Mouse (Mus musculus): ENCODE data around the gene Mis18bp1. TPM values are rescaled to one million over a fixed set of nuclear protein-coding genes. Genes with fewer than 3 reads are reported as not detected.

Mis18bp1 gene
- 9.5 and 14.6 TPM in 2 replicates for polyA plus RNA-seq (2012)

DNA sequence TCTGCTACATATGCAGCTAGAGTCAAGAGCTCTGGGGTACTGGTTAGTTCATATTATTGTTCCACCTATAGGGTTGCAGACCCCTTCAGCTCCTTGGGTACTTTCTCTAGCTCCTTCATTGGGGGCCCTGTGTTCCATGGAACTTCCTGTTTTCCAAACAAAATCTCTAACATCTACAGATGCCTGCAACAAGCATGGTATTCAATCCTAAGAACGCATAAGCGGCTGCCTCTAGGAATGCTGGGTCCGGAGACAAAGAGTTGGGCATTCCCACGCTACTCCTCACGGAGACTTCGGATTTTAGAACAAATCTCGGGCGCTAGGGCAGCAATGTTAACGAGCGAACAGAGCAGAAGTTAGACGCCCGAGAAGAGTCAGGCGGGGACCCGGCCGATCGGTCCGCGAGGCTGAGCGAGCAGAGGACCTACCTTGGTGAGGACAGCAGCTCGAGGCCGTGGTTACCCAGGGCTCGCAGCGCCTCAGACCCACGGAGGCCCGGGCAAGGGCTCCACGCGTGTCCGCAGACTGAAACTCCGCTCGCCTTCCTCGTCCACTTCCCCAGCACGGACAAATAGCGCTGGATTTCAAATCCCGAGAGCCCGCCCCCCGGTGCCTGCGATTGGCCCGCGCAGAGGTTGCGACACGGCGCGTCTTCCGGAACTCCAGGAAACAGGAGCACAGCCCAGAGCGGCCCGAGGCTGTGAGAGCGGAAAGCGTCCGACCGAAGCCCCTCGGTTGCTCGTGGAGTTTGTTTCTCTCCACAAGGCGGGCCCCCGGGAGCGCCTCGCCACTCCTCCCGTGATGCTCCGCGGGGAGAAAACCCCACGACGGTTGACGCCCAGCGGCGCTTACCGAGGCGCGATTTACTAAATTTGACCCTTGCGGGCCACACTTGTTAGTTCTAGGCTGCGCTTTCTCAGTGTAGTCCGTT is at the start of gene Mis18bp1:
Gene Mis18bp1, minus strand, starts transcription at position 584 of the 931 bp plus-strand sequence.
- no peak for TF ChIP-seq GATA1 (IDR thresholded peaks at IDR 0.05; ENCODE audit: low read length)

GRCm38 (mm10) chr12:65216404-65216840 is 44.0 kb upstream of the Mis18bp1 start:
- no peak for TF ChIP-seq GATA1 (IDR thresholded peaks at IDR 0.05; ENCODE audit: low read length)

DNA sequence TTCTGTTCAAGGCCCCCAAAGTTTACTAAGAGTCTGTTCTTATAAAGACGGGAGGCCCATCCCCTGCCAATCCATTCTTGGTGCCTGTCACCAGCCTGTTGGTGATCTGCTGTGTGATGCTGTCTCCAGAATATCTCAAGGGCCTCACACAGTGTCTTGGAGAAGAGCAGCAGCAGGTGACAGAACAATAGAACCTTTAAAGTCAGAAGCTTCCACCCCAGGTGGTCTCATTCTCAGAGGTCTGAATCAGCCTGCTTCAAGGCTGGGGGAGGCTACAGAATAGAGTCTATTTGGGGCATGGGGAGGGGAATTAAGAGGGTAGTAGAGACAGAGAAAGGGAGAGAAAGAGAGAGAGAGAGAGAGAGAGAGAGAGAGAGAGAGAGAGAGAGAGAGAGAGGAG is 34.0 kb upstream of the Mis18bp1 start:
- no peak for TF ChIP-seq GATA1 (IDR thresholded peaks at IDR 0.05; ENCODE audit: low read length)

GRCm38 (mm10) chr12:65201812-65202211 is 29.4 kb upstream of the Mis18bp1 start:
- TF ChIP-seq GATA1 (IDR thresholded peaks at IDR 0.05; ENCODE audit: low read length): no peak

GRCm38 (mm10) chr12:65194003-65194530 is 21.7 kb upstream of the Mis18bp1 start:
- no peak for TF ChIP-seq GATA1 (IDR thresholded peaks at IDR 0.05; ENCODE audit: low read length)

DNA sequence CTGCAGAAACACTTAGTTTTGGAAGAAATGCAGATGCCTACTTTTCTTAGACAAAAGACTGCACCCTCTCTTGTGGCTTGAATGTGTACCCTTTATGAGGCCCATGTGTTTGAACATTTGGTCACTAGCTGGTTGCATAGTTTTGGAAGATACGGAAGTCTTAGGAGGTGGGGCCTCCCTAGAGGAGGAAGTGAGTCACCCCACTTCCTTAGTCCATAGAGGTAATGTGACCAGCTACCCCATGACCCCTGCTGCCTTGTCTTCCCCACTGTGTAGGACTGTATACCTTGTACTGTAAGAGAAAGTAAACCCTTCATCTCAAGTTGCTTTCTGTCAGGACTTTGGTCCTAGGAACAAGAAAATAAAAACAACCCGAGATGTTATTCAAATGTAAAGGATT is 16.8 kb upstream of the Mis18bp1 start:
- TF ChIP-seq GATA1 (IDR thresholded peaks at IDR 0.05; ENCODE audit: low read length): no peak

GRCm38 (mm10) chr12:65187365-65187764 is 15.0 kb upstream of the Mis18bp1 start:
- TF ChIP-seq GATA1 (IDR thresholded peaks at IDR 0.05; ENCODE audit: low read length): no peak

GRCm38 (mm10) chr12:65173736-65174135 is 1.3 kb upstream of the Mis18bp1 start:
- TF ChIP-seq GATA1 (IDR thresholded peaks at IDR 0.05; ENCODE audit: low read length): no peak

DNA sequence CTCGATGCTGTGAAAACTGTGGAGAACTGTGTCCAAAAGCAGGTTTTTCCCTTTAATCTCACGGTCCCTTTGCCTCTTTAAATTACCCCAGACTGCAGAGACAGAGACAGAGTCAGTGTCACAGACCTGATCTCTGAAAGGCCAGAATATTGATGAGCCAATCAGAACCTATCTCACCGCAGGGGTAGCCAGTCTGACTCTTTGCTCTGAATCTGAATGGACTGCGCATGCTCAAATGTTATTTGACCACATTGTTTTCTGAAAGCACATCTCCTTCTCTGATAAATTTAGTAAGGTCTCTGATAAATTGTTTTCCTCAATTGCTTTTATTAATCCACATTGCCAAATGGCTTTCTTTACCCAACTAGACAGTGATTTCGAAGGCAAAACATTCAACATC is 53.0 kb downstream of the Mis18bp1 start:
- no peak for TF ChIP-seq GATA1 (IDR thresholded peaks at IDR 0.05; ENCODE audit: low read length)

GRCm38 (mm10) chr12:65118968-65119367 is 53.4 kb downstream of the Mis18bp1 start:
- no peak for TF ChIP-seq GATA1 (IDR thresholded peaks at IDR 0.05; ENCODE audit: low read length)

DNA sequence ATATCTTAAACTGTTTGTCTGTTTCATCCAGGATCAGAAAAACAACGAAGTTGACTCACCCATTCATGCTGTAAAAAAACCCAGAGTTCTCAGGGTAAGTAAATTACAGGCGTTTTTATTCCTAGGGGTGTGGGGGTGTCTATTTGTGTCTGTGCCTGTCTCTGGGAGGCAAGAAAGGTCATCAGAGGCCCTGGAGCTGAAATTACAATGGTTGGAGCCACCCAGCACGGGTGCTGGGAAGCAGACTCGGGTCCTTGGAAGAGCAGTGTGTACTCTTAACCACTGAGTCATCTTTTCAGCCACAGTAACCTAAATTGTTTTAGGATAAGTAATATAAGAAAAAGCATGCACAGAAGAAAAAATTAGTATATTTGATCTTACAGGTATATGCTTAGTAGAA is 58.5 kb downstream of the Mis18bp1 start:
- TF ChIP-seq GATA1 (IDR thresholded peaks at IDR 0.05; ENCODE audit: low read length): no peak

DNA sequence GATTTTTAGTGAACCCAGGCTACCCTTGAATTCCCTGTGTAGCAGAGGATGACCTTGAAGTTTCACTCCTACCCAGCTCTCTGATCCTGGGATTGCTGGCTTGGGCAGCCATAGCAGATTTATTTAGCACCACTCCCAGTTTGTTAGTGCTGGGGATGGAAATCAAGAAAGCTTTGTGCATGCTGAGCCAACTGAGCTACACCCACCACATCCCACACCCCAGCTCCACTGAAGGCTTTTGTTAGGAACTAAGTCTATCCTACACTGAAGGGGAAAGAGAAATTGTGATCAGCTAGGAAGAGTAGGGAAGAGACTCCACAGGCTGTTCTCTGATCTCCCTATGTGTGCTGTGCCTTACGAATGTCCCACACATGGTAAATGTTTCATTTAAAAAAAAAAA is 59.6 kb downstream of the Mis18bp1 start:
- TF ChIP-seq GATA1 (IDR thresholded peaks at IDR 0.05; ENCODE audit: low read length): no peak

DNA sequence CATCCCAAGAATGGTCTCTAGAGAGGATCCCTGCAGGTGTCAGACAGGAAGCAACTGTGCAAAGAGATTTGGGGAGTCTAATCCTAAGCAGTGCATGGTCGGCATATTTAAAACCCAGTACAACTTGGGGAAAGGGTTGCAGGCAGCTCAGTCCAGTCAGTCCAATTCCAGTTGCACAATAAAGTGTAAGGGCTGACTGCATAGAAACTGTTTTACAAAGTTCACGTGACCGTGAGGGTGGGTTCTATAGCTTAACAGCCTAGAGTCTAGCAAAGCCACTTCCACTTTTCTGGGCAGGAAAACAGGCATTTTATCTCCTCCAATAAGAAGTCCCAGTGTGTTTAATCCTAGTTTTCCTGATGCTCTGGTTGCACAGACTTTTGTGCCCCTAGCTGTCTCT is 60.9 kb downstream of the Mis18bp1 start:
- TF ChIP-seq GATA1 (IDR thresholded peaks at IDR 0.05; ENCODE audit: low read length): no peak

GRCm38 (mm10) chr12:65108746-65109145 is 63.7 kb downstream of the Mis18bp1 start:
- TF ChIP-seq GATA1 (IDR thresholded peaks at IDR 0.05; ENCODE audit: low read length): no peak

Other genes starting within 250 kb of the Mis18bp1 start
- gene Klhl28, start 207.1 kb downstream of the Mis18bp1 start, polyA plus RNA-seq (2012): 0.38 and 0.52 TPM in 2 replicates
- 7.5 and 9.5 TPM in 2 replicates for gene Togaram1, start 206.8 kb downstream of the Mis18bp1 start, polyA plus RNA-seq (2012)
- gene Prpf39, start 136.3 kb downstream of the Mis18bp1 start, polyA plus RNA-seq (2012): 8.1 and 11.1 TPM in 2 replicates
- gene Fkbp3, start 98.6 kb downstream of the Mis18bp1 start, polyA plus RNA-seq (2012): 153 and 157 TPM in 2 replicates
- gene Fancm, start 97.0 kb downstream of the Mis18bp1 start, polyA plus RNA-seq (2012): 5.3 and 6.5 TPM in 2 replicates
- not detected in 2 replicates for gene Wdr20rt, start 52.9 kb upstream of the Mis18bp1 start, polyA plus RNA-seq (2012)

Data from G1E-ER4 (cell line).